Mouse (Mus musculus): ENCODE data around the gene Zbtb12. TPM values are rescaled to one million over a fixed set of nuclear protein-coding genes. Genes with fewer than 3 reads are reported as not detected.

Gene Zbtb12
- total and polyA plus RNA-seq, 2 experiments from 2014 or later = 8.1 to 39.1 TPM

- Histone ChIP-seq H3K27ac (ENCODE audit: low read depth, low read length) (no peak overlapping the region), H3K4me2 (ENCODE audit: low read depth, low read length, poor library complexity, severe bottlenecking) (no peak overlapping the region), H3K36me3 (ENCODE audit: insufficient read depth, low read length) (no peaks in the 10 kb centered on the region), H3K27me3 (ENCODE audit: insufficient read depth, low read length) (no peaks in the 10 kb centered on the region), H3K9me3 (ENCODE audit: low read length) (no peaks in the 10 kb centered on the region), H3K4me1 (ENCODE audit: insufficient read depth, low read length) (no peaks in the 10 kb centered on the region), H3K4me3 (ENCODE audit: low read depth, low read length) (no peak overlapping the region), H3K9ac (replicated peaks; ENCODE audit: low read length, poor library complexity, severe bottlenecking) (no peak overlapping the region)
- TF ChIP-seq CTCF (IDR thresholded peaks at IDR 0.05) = no peak
- no peak for DNase-seq (ENCODE audit: low spot score)
- 84% methylated on average over 4 of the region's 4 CpGs for WGBS
- no peak for ATAC-seq (ENCODE audit: low FRiP score)
Measured at GRCm38 (mm10) chr17:34943128-34943815, 64.0 kb downstream of the Zbtb12 start.

DNA sequence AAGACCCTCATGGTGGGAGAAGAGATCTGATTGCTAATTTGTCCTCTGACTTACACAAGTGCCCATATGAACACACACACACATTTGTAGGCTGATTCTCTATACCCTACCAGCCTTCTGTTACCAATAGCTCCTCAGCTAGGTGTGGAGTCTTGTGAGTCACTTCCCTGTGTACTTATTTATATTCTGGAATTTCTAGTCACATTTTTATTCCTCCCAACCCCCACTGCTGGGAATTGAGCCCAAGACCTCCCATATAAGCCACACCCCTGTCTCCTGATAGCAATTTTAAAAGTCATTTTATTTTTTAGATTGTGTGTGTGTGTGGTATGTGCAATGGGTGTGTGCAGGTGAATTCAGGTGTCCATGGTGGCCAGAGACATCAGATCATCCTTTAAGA is 65.1 kb downstream of the Zbtb12 start:
- TF ChIP-seq CTCF (IDR thresholded peaks at IDR 0.05) = no peak

More for the DNA sequence above, 65.1 kb downstream of the Zbtb12 start:
- Histone ChIP-seq H3K9ac (replicated peaks; ENCODE audit: low read length, poor library complexity, severe bottlenecking) (no peak overlapping the region), H3K4me3 (ENCODE audit: low read depth, low read length) (no peak overlapping the region), H3K4me1 (ENCODE audit: insufficient read depth, low read length) (no peaks in the 10 kb centered on the region), H3K4me2 (ENCODE audit: low read depth, low read length, poor library complexity, severe bottlenecking) (no peak overlapping the region), H3K27ac (ENCODE audit: low read depth, low read length) (no peak overlapping the region), H3K36me3 (ENCODE audit: insufficient read depth, low read length) (no peaks in the 10 kb centered on the region), H3K27me3 (ENCODE audit: insufficient read depth, low read length) (no peaks in the 10 kb centered on the region), H3K9me3 (ENCODE audit: low read length) (no peaks in the 10 kb centered on the region)
- ATAC-seq (ENCODE audit: low FRiP score) (no peak), DNase-seq (ENCODE audit: low spot score) (no peak)

Small RNAs within 50 kb of the gene (microRNA-seq; reads per million reads assigned to microRNA genes)
- gene Mir6970 (ENCODE audit: borderline number of aligned reads) (not detected), gene Mir6971 (ENCODE audit: borderline number of aligned reads) (2.3 reads per million), gene Mir6972 (ENCODE audit: borderline number of aligned reads) (not detected)

Other genes with a start within 250 kb of the Zbtb12 start
Only the 30 nearest of the 38 such genes appear.
- 3.5 and 4.2 TPM in 2 replicates for gene Tnxb, start 208.9 kb upstream of the Zbtb12 start, total RNA-seq (2014; rRNA removed)
- gene Tnxb, start 208.9 kb upstream of the Zbtb12 start, polyA plus RNA-seq (2015; fragmentation: Nextera tagmentation; extraction: Ambion mirVana) = 0.26 and 0.30 TPM in 2 replicates
- gene C4b, start 135.6 kb upstream of the Zbtb12 start, total RNA-seq (2014; rRNA removed) = 1.2 and 1.5 TPM in 2 replicates
- 0.67 and 0.76 TPM in 2 replicates for gene C4b, start 135.6 kb upstream of the Zbtb12 start, polyA plus RNA-seq (2015; fragmentation: Nextera tagmentation; extraction: Ambion mirVana)
- gene Cyp21a1, start 74.9 kb upstream of the Zbtb12 start, total RNA-seq (2014; rRNA removed) = not detected in 2 replicates
- not detected in 2 replicates for gene Cyp21a1, start 74.9 kb upstream of the Zbtb12 start, polyA plus RNA-seq (2015; fragmentation: Nextera tagmentation; extraction: Ambion mirVana)
- 25.8 and 30.4 TPM in 2 replicates for gene Stk19, start 42.5 kb upstream of the Zbtb12 start, total RNA-seq (2014; rRNA removed)
- gene Stk19, start 42.5 kb upstream of the Zbtb12 start, polyA plus RNA-seq (2015; fragmentation: Nextera tagmentation; extraction: Ambion mirVana) = 48.6 and 50.3 TPM in 2 replicates
- 34.5 and 40.7 TPM in 2 replicates for gene Dxo, start 42.5 kb upstream of the Zbtb12 start, total RNA-seq (2014; rRNA removed)
- gene Dxo, start 42.5 kb upstream of the Zbtb12 start, polyA plus RNA-seq (2015; fragmentation: Nextera tagmentation; extraction: Ambion mirVana) = 56.4 and 59.1 TPM in 2 replicates
- gene Skiv2l, start 29.3 kb upstream of the Zbtb12 start, total RNA-seq (2014; rRNA removed) = 81.5 and 98.8 TPM in 2 replicates
- gene Skiv2l, start 29.3 kb upstream of the Zbtb12 start, polyA plus RNA-seq (2015; fragmentation: Nextera tagmentation; extraction: Ambion mirVana) = 45.1 and 50.2 TPM in 2 replicates
- 33.1 and 35.1 TPM in 2 replicates for gene Nelfe, start 29.1 kb upstream of the Zbtb12 start, total RNA-seq (2014; rRNA removed)
- gene Nelfe, start 29.1 kb upstream of the Zbtb12 start, polyA plus RNA-seq (2015; fragmentation: Nextera tagmentation; extraction: Ambion mirVana) = 57.7 and 60.2 TPM in 2 replicates
- 0.09 TPM in 1 of 2 replicates, not detected in the other for gene Cfb, start 17.0 kb upstream of the Zbtb12 start, total RNA-seq (2014; rRNA removed)
- gene Cfb, start 17.0 kb upstream of the Zbtb12 start, polyA plus RNA-seq (2015; fragmentation: Nextera tagmentation; extraction: Ambion mirVana) = 1.0 and 1.9 TPM in 2 replicates
- gene Gm20547, start 2.6 kb downstream of the Zbtb12 start, total RNA-seq (2014; rRNA removed) = not detected in 2 replicates
- 0.10 and 0.25 TPM in 2 replicates for gene Gm20547, start 2.6 kb downstream of the Zbtb12 start, polyA plus RNA-seq (2015; fragmentation: Nextera tagmentation; extraction: Ambion mirVana)
- 2.9 and 3.1 TPM in 2 replicates for gene C2, start 18.8 kb downstream of the Zbtb12 start, total RNA-seq (2014; rRNA removed)
- 6.0 and 7.0 TPM in 2 replicates for gene C2, start 18.8 kb downstream of the Zbtb12 start, polyA plus RNA-seq (2015; fragmentation: Nextera tagmentation; extraction: Ambion mirVana)
- gene Ehmt2, start 19.0 kb downstream of the Zbtb12 start, total RNA-seq (2014; rRNA removed) = 312 and 375 TPM in 2 replicates
- 58.8 and 69.0 TPM in 2 replicates for gene Ehmt2, start 19.0 kb downstream of the Zbtb12 start, polyA plus RNA-seq (2015; fragmentation: Nextera tagmentation; extraction: Ambion mirVana)
- gene Slc44a4, start 35.0 kb downstream of the Zbtb12 start, total RNA-seq (2014; rRNA removed) = 0.49 TPM in 1 of 2 replicates, not detected in the other
- 0.11 TPM in 1 of 2 replicates, not detected in the other for gene Slc44a4, start 35.0 kb downstream of the Zbtb12 start, polyA plus RNA-seq (2015; fragmentation: Nextera tagmentation; extraction: Ambion mirVana)
- 43.3 and 96.3 TPM in 2 replicates for gene Neu1, start 51.8 kb downstream of the Zbtb12 start, total RNA-seq (2014; rRNA removed)
- 42.7 and 47.3 TPM in 2 replicates for gene Neu1, start 51.8 kb downstream of the Zbtb12 start, polyA plus RNA-seq (2015; fragmentation: Nextera tagmentation; extraction: Ambion mirVana)
- gene Hspa1b, start 79.8 kb downstream of the Zbtb12 start, total RNA-seq (2014; rRNA removed) = 16.8 and 18.2 TPM in 2 replicates
- 0.47 and 0.79 TPM in 2 replicates for gene Hspa1b, start 79.8 kb downstream of the Zbtb12 start, polyA plus RNA-seq (2015; fragmentation: Nextera tagmentation; extraction: Ambion mirVana)
- not detected in 2 replicates for gene Gm20481, start 90.4 kb downstream of the Zbtb12 start, total RNA-seq (2014; rRNA removed)
- gene Gm20481, start 90.4 kb downstream of the Zbtb12 start, polyA plus RNA-seq (2015; fragmentation: Nextera tagmentation; extraction: Ambion mirVana) = not detected in 2 replicates
- gene Hspa1a, start 92.7 kb downstream of the Zbtb12 start, total RNA-seq (2014; rRNA removed) = 34.9 TPM in 2 replicates
- gene Hspa1a, start 92.7 kb downstream of the Zbtb12 start, polyA plus RNA-seq (2015; fragmentation: Nextera tagmentation; extraction: Ambion mirVana) = 18.2 and 19.8 TPM in 2 replicates
- gene Hspa1l, start 93.2 kb downstream of the Zbtb12 start, total RNA-seq (2014; rRNA removed) = 1.4 and 1.6 TPM in 2 replicates
- gene Hspa1l, start 93.2 kb downstream of the Zbtb12 start, polyA plus RNA-seq (2015; fragmentation: Nextera tagmentation; extraction: Ambion mirVana) = 0.73 and 0.81 TPM in 2 replicates
- gene Lsm2, start 102.4 kb downstream of the Zbtb12 start, total RNA-seq (2014; rRNA removed) = 17.6 and 35.3 TPM in 2 replicates
- 93.0 and 94.9 TPM in 2 replicates for gene Lsm2, start 102.4 kb downstream of the Zbtb12 start, polyA plus RNA-seq (2015; fragmentation: Nextera tagmentation; extraction: Ambion mirVana)
- gene Vars, start 121.5 kb downstream of the Zbtb12 start, total RNA-seq (2014; rRNA removed) = 89.0 and 97.8 TPM in 2 replicates
- gene Vars, start 121.5 kb downstream of the Zbtb12 start, polyA plus RNA-seq (2015; fragmentation: Nextera tagmentation; extraction: Ambion mirVana) = 39.7 and 40.9 TPM in 2 replicates
- gene Vwa7, start 137.1 kb downstream of the Zbtb12 start, total RNA-seq (2014; rRNA removed) = 0.19 and 0.44 TPM in 2 replicates
- 0.06 and 0.14 TPM in 2 replicates for gene Vwa7, start 137.1 kb downstream of the Zbtb12 start, polyA plus RNA-seq (2015; fragmentation: Nextera tagmentation; extraction: Ambion mirVana)
- gene Sapcd1, start 148.5 kb downstream of the Zbtb12 start, total RNA-seq (2014; rRNA removed) = 0.38 TPM in 1 of 2 replicates, not detected in the other
- 1.5 and 1.6 TPM in 2 replicates for gene Sapcd1, start 148.5 kb downstream of the Zbtb12 start, polyA plus RNA-seq (2015; fragmentation: Nextera tagmentation; extraction: Ambion mirVana)
- gene Msh5, start 167.3 kb downstream of the Zbtb12 start, total RNA-seq (2014; rRNA removed) = 1.7 and 3.8 TPM in 2 replicates
- gene Msh5, start 167.3 kb downstream of the Zbtb12 start, polyA plus RNA-seq (2015; fragmentation: Nextera tagmentation; extraction: Ambion mirVana) = 1.3 and 1.4 TPM in 2 replicates
- 28.0 and 33.4 TPM in 2 replicates for gene Clic1, start 170.5 kb downstream of the Zbtb12 start, total RNA-seq (2014; rRNA removed)
- 40.0 and 41.9 TPM in 2 replicates for gene Clic1, start 170.5 kb downstream of the Zbtb12 start, polyA plus RNA-seq (2015; fragmentation: Nextera tagmentation; extraction: Ambion mirVana)
- gene Ddah2, start 179.6 kb downstream of the Zbtb12 start, total RNA-seq (2014; rRNA removed) = 159 and 204 TPM in 2 replicates
- 210 and 213 TPM in 2 replicates for gene Ddah2, start 179.6 kb downstream of the Zbtb12 start, polyA plus RNA-seq (2015; fragmentation: Nextera tagmentation; extraction: Ambion mirVana)
- 2.4 TPM in 1 of 2 replicates, not detected in the other for gene Ly6g6c, start 185.9 kb downstream of the Zbtb12 start, total RNA-seq (2014; rRNA removed)
- gene Ly6g6c, start 185.9 kb downstream of the Zbtb12 start, polyA plus RNA-seq (2015; fragmentation: Nextera tagmentation; extraction: Ambion mirVana) = not detected in 2 replicates
- not detected in 2 replicates for gene Mpig6b, start 186.7 kb downstream of the Zbtb12 start, total RNA-seq (2014; rRNA removed)
- gene Mpig6b, start 186.7 kb downstream of the Zbtb12 start, polyA plus RNA-seq (2015; fragmentation: Nextera tagmentation; extraction: Ambion mirVana) = not detected in 2 replicates
- gene Ly6g6e, start 197.4 kb downstream of the Zbtb12 start, total RNA-seq (2014; rRNA removed) = not detected in 2 replicates
- gene Ly6g6e, start 197.4 kb downstream of the Zbtb12 start, polyA plus RNA-seq (2015; fragmentation: Nextera tagmentation; extraction: Ambion mirVana) = 0.31 TPM in 1 of 2 replicates, not detected in the other
- gene Ly6g6d, start 198.6 kb downstream of the Zbtb12 start, total RNA-seq (2014; rRNA removed) = 1.4 TPM in 1 of 2 replicates, not detected in the other
- 0.98 and 1.1 TPM in 2 replicates for gene Ly6g6d, start 198.6 kb downstream of the Zbtb12 start, polyA plus RNA-seq (2015; fragmentation: Nextera tagmentation; extraction: Ambion mirVana)
- not detected in 2 replicates for gene Ly6g6f, start 206.1 kb downstream of the Zbtb12 start, total RNA-seq (2014; rRNA removed)
- gene Ly6g6f, start 206.1 kb downstream of the Zbtb12 start, polyA plus RNA-seq (2015; fragmentation: Nextera tagmentation; extraction: Ambion mirVana) = not detected in 2 replicates
- gene Abhd16a, start 209.8 kb downstream of the Zbtb12 start, total RNA-seq (2014; rRNA removed) = 98.9 and 151 TPM in 2 replicates
- gene Abhd16a, start 209.8 kb downstream of the Zbtb12 start, polyA plus RNA-seq (2015; fragmentation: Nextera tagmentation; extraction: Ambion mirVana) = 122 and 128 TPM in 2 replicates